Mouse (Mus musculus) liver, adult 2 months (tissue): ENCODE results near the gene Rbm38. TPM values are rescaled to one million over a fixed set of nuclear protein-coding genes. Genes with fewer than 3 reads are reported as not detected.

ENCODE experiments used
- DNase-seq: peaks from one replicate; pipeline ENCODE4 v3.0.0-alpha.2; 2011; ENCODE audit warnings: low read depth, low spot score; ENCODE audit errors: extremely low read depth
- H3K27ac ChIP-seq: fragments of 200-500 bp; replicated peaks from 2 replicates; pipeline ENCODE4 v1.5.1; 2012; ENCODE audit warnings: low read depth, mild to moderate bottlenecking, control low read depth, inconsistent platforms, low read length; ENCODE audit not compliant: insufficient read depth
- H3K27me3 ChIP-seq: fragments of 200-500 bp; 2 replicates; pipeline ENCODE4 v1.6.1; 2012; ENCODE audit warnings: mild to moderate bottlenecking, moderate library complexity, low read length, inconsistent platforms; ENCODE audit not compliant: control insufficient read depth, insufficient read depth
- H3K36me3 ChIP-seq: fragments of 200-500 bp; 2 replicates; pipeline ENCODE4 v1.6.1; 2012; ENCODE audit warnings: low read length, inconsistent platforms; ENCODE audit not compliant: control insufficient read depth, insufficient read depth
- H3K4me1 ChIP-seq: fragments of 200-500 bp; 2 replicates; pipeline ENCODE4 v1.6.1; 2011; ENCODE audit warnings: low read length; ENCODE audit not compliant: control insufficient read depth, insufficient read depth
- H3K4me3 ChIP-seq: fragments of 200-500 bp; 2 replicates; pipeline ENCODE4 v1.5.1; 2011; ENCODE audit warnings: low read depth, mild to moderate bottlenecking, control low read depth, low read length, moderate library complexity; ENCODE audit not compliant: insufficient read depth
- H3K79me2 ChIP-seq: fragments of 200-500 bp; 2 replicates; pipeline ENCODE4 v1.6.1; 2012; ENCODE audit warnings: inconsistent platforms, mild to moderate bottlenecking, low read length, moderate library complexity; ENCODE audit not compliant: control insufficient read depth, insufficient read depth
- H3K9ac ChIP-seq: fragments of 200-500 bp; 2 replicates; pipeline ENCODE4 v1.6.1; 2012; ENCODE audit warnings: low read depth, mild to moderate bottlenecking, control low read depth, inconsistent platforms, low read length
- CTCF ChIP-seq: fragments of 200-500 bp; IDR thresholded peaks from 2 replicates; pipeline ENCODE4 v1.5.1; 2011; ENCODE audit warnings: low read depth, low read length, control low read depth
- POLR2A ChIP-seq: fragments of 200-500 bp; IDR thresholded peaks from 2 replicates; pipeline ENCODE4 v1.6.1; 2011; ENCODE audit warnings: low read length, control low read depth; ENCODE audit not compliant: insufficient read depth; ENCODE audit errors: extremely low read depth
- WGBS: fragments of 180-500 bp; shearing (Covaris S2); methylation state at CpG from one replicate; pipeline ENCODE4 v1.1.7; 2018; 5-methylcytosine and 5-hydroxymethylcytosine counted together
- polyA plus RNA-seq: library from polyadenylated mRNA; depleted of rRNA; stranded (reverse); fragments of >200 nt; gene quantifications from 2 replicates; pipeline ENCODE4 v1.2.3, GENCODE M21; 2012
- total RNA-seq: library from RNA; depleted of rRNA; stranded (reverse); fragments of >200 nt; gene quantifications from 2 replicates; pipeline ENCODE4 v1.2.3, GENCODE M21; 2014

Rbm38 gene
- total and polyA plus RNA-seq, 2 experiments = 0.55 to 11.1 TPM

DNA sequence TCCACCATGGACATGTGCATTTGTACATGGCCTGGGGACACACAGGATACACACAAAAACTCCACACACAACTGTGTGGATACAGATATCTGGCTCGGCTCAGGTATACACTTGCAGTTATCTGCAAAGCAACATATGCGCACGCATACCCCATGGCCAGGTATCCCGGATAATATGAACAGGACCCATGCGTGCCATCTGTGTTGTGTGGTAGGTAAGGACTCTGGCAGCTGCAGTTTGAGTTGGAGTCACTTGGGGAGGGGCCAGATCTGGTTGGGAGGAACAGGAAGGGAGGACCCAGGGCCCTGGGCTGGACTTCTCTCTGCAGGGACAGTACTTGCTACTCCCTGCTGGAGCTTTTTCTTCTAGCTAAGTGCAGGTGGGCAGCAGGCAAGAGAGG lies 15.4 kb downstream of the Rbm38 start:
- H3K36me3 ChIP-seq = no peaks in the 10 kb centered on the region
- DNase-seq = no peak
- TF ChIP-seq CTCF (no peak), POLR2A (no peak)
- no peak overlapping the region for H3K27ac ChIP-seq
- H3K4me3 ChIP-seq = no peak overlapping the region
- H3K9ac ChIP-seq = no peak overlapping the region
- H3K79me2 ChIP-seq = no peaks in the 10 kb centered on the region
- H3K4me1 ChIP-seq = no peaks in the 10 kb centered on the region
- H3K27me3 ChIP-seq = no peaks in the 10 kb centered on the region
- 94% methylated on average over 5 of the region's 5 CpGs for WGBS

DNA sequence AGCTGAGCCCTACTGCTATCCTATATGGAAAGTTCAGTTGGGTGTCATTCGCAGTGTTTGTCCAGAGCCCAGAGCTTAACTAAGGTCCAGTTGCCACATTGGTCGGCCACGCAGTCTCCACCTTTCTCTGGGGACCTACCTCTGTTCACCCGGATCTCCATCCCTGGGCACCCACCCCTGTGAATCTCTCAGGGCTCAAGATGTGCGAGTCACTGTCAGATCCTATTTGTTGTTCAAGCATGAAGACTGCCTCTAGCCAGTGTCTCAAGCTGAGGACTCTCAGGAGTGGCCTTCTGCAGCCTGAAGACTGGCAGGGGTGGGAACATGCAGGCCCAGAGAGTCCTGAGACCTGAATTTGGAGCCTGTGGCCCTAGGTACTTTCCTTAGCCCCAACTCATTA lies 15.8 kb downstream of the Rbm38 start:
- H3K27ac ChIP-seq = no peak overlapping the region
- no peak overlapping the region for H3K9ac ChIP-seq
- H3K4me1 ChIP-seq = no peaks in the 10 kb centered on the region
- H3K36me3 ChIP-seq = no peaks in the 10 kb centered on the region
- no peaks in the 10 kb centered on the region for H3K27me3 ChIP-seq
- DNase-seq = no peak
- WGBS = 91% methylated on average over 5 of the region's 5 CpGs
- H3K4me3 ChIP-seq = no peak overlapping the region
- no peaks in the 10 kb centered on the region for H3K79me2 ChIP-seq
- no peak for TF ChIP-seq CTCF

DNA sequence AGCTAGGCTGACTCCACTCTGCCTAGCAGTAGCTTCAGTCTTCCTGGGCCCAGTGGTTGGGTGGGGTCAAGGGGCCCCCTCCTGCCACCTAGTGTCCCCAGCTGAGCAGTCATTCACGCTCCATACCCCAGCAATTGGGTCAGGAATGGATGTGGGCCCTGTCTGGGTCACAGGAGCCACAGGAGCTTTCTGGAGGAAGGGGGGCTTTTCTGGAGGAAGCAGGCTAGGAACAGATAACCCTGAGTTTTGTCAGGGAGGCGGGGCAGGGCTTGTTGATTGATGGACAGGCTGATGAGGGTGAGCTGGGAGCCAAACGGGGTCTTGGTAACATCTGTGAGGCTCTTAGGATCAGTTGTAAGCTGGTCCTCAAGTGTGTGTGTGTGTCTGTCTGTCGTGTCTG lies 16.3 kb downstream of the Rbm38 start:
- TF ChIP-seq POLR2A = no peak
- TF ChIP-seq CTCF = no peak
- Histone ChIP-seq H3K4me3 (no peak overlapping the region), H3K79me2 (no peaks in the 10 kb centered on the region), H3K9ac (no peak overlapping the region), H3K27ac (no peak overlapping the region), H3K4me1 (no peaks in the 10 kb centered on the region), H3K27me3 (no peaks in the 10 kb centered on the region), H3K36me3 (no peaks in the 10 kb centered on the region)
- 75% methylated on average over 4 of the region's 4 CpGs for WGBS
- DNase-seq = no peak

GRCm38 (mm10) chr2:173037347-173037746 lies 17.0 kb downstream of the Rbm38 start:
- Histone ChIP-seq H3K27ac (no peak overlapping the region), H3K27me3 (no peaks in the 10 kb centered on the region), H3K9ac (no peak overlapping the region), H3K79me2 (no peaks in the 10 kb centered on the region), H3K4me3 (no peak overlapping the region), H3K4me1 (no peaks in the 10 kb centered on the region), H3K36me3 (no peaks in the 10 kb centered on the region)
- no peak for DNase-seq
- WGBS = 82% methylated on average over 5 of the region's 5 CpGs
- TF ChIP-seq POLR2A (no peak), CTCF (no peak)

DNA sequence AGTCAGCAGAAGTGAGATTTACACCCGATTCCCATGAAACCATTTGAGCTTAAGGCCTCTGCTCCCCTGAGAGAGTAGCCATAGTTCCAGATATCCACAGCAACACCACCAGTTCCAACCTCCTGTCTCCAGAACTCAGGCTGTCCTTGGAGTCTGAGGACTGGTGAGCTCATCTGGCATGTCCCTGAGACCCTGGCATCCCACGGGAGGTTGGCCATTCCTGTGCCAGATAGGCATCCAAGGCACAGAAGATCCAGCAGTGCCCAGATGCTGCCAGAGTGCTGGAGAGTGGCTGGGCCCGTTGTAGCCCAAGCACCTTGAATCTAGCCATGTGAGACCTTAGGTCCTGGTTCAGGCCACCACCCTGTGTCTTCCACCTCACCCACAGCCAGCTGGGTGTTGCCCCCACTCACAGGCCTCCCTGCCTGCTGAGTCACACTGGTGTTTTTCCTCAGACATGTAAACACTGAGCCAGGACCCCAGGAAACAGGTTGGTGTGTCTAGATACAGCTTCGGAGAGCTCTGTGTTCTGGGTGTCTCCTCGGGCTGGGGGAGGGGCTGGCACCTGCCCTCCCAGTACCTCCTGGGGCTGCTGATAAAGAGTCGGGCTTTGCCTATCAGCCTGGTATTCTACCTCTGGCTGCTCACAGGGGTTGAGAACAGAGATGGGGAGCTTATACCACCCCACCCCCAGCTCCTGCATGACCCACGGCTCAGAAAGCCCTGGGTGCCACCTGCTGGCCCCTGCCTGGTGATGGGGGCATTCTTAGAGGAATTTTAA lies 17.7 kb downstream of the Rbm38 start:
- no peaks in the 10 kb centered on the region for H3K36me3 ChIP-seq
- TF ChIP-seq CTCF (no peak), POLR2A (no peak)
- H3K4me3 ChIP-seq = no peak overlapping the region
- 70% methylated on average over 7 of the region's 7 CpGs for WGBS
- no peaks in the 10 kb centered on the region for H3K4me1 ChIP-seq
- H3K27me3 ChIP-seq = no peaks in the 10 kb centered on the region
- no peaks in the 10 kb centered on the region for H3K79me2 ChIP-seq
- no peak overlapping the region for H3K9ac ChIP-seq
- no peak overlapping the region for H3K27ac ChIP-seq
- no peak for DNase-seq

DNA sequence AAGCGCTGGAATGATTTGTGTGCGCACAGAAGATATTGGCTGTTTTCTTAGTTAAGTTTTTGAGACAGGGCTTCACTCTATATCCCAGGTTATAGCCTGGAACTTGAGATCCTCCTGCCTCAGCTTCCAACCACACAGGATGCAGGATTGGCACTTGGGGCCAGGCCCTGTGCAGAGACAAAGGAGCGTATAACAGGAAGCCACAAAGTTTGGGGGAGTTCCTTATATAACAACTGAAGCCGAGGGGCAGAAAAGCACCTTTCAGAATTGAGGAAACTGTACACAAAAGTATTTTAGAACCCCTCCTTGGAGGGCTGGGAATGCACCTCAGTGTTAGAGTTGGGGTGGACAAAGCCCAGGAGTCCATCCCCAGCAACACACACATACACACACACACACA lies 18.7 kb downstream of the Rbm38 start:
- Histone ChIP-seq H3K27ac (no peak overlapping the region), H3K79me2 (no peaks in the 10 kb centered on the region), H3K36me3 (no peaks in the 10 kb centered on the region), H3K9ac (no peak overlapping the region), H3K4me1 (no peaks in the 10 kb centered on the region), H3K27me3 (no peaks in the 10 kb centered on the region), H3K4me3 (no peak overlapping the region)
- WGBS = 82% methylated on average over 4 of the region's 4 CpGs
- TF ChIP-seq POLR2A (no peak), CTCF (no peak)
- DNase-seq = no peak
